Mouse (Mus musculus) forebrain, embryonic 11.5 days (tissue): ENCODE measurements around the gene Rtf2. TPM values are rescaled to one million over a fixed set of nuclear protein-coding genes. Genes with fewer than 3 reads are reported as not detected.

ENCODE experiments used
- ATAC-seq: fragments of 200-750 bp; cut with Nextera tagmentation; replicated peaks from 2 replicates; pipeline ENCODE4 v1.8.0; 2017; ENCODE audit warnings: moderate TSS enrichment; ENCODE audit not compliant: low FRiP score
- DNase-seq: peaks from one replicate; pipeline ENCODE4 v3.0.0-alpha.2; 2017; ENCODE audit warnings: low spot score
- H3K27ac ChIP-seq: fragments of 300-500 bp; sonication (generic); 2 replicates; pipeline ENCODE4 v1.5.1; 2014; ENCODE audit warnings: low read depth, low read length
- H3K27me3 ChIP-seq: fragments of 300-500 bp; sonication (generic); 2 replicates; pipeline ENCODE4 v1.6.1; 2014; ENCODE audit warnings: mild to moderate bottlenecking, low read length, mixed read lengths; ENCODE audit not compliant: control insufficient read depth, insufficient read depth
- H3K36me3 ChIP-seq: fragments of 300-500 bp; sonication (generic); 2 replicates; pipeline ENCODE4 v1.6.1; 2014; ENCODE audit warnings: mild to moderate bottlenecking, low read length, moderate library complexity, mixed read lengths; ENCODE audit not compliant: control insufficient read depth, insufficient read depth
- H3K4me1 ChIP-seq: fragments of 300-500 bp; sonication (generic); replicated peaks from 2 replicates; pipeline ENCODE4 v1.6.1; 2014; ENCODE audit warnings: low read length, mixed read lengths; ENCODE audit not compliant: control insufficient read depth, insufficient read depth
- H3K4me2 ChIP-seq: fragments of 300-500 bp; sonication (generic); 2 replicates; pipeline ENCODE4 v1.6.1; 2014; ENCODE audit warnings: low read depth, mild to moderate bottlenecking, low read length, moderate library complexity, mixed read lengths; ENCODE audit not compliant: severe bottlenecking
- H3K4me3 ChIP-seq: fragments of 300-500 bp; sonication (generic); 2 replicates; pipeline ENCODE4 v1.5.1; 2014; ENCODE audit warnings: low read depth, low read length
- H3K9ac ChIP-seq: fragments of 300-500 bp; sonication (generic); 2 replicates; pipeline ENCODE4 v1.6.1; 2014; ENCODE audit warnings: low read length
- H3K9me3 ChIP-seq: fragments of 300-500 bp; sonication (generic); 2 replicates; pipeline ENCODE4 v1.6.1; 2016; ENCODE audit warnings: low read length, mixed read lengths; ENCODE audit not compliant: control insufficient read depth
- WGBS: fragments of 180-500 bp; shearing (Covaris S2); extraction: QIAGEN DNeasy Blood & Tissue Kit; methylation state at CpG from one replicate; pipeline ENCODE4 v1.1.7; 2014; 5-methylcytosine and 5-hydroxymethylcytosine counted together
- polyA plus RNA-seq: library from polyadenylated mRNA; unstranded; fragments of >200 nt; fragmentation: Nextera tagmentation; extraction: Ambion mirVana; gene quantifications from 2 replicates; pipeline ENCODE4 v1.2.1, GENCODE M21; 2014

The Rtf2 gene
- polyA plus RNA-seq, 1 experiment from 2014 or later: 86.0 TPM

GRCm38 (mm10) chr2:172447317-172447716 is 7.0 kb downstream of the Rtf2 start:
- Histone ChIP-seq H3K9ac (no peak overlapping the region), H3K4me3 (no peak overlapping the region), H3K4me2 (no peak overlapping the region), H3K27ac (no peak overlapping the region), H3K9me3 (no peaks in the 10 kb centered on the region), H3K27me3 (no peaks in the 10 kb centered on the region), H3K36me3 (peaks cover 12% of the 10 kb centered on the region; the same call in 1 of the 2 replicates), H3K4me1 (no peaks in the 10 kb centered on the region)
- no peak for ATAC-seq
- 89% methylated on average over 6 of the region's 6 CpGs for WGBS
- no peak for DNase-seq

GRCm38 (mm10) chr2:172448329-172448728 is 8.0 kb downstream of the Rtf2 start:
- no peaks in the 10 kb centered on the region for H3K4me1 ChIP-seq
- H3K4me2 ChIP-seq: no peak overlapping the region
- no peaks in the 10 kb centered on the region for H3K27me3 ChIP-seq
- H3K27ac ChIP-seq: no peak overlapping the region
- ATAC-seq (no peak), DNase-seq (no peak)
- no peak overlapping the region for H3K9ac ChIP-seq
- H3K4me3 ChIP-seq: no peak overlapping the region
- no peaks in the 10 kb centered on the region for H3K9me3 ChIP-seq
- 90% methylated on average over 4 of the region's 4 CpGs for WGBS
- peaks cover 12% of the 10 kb centered on the region; the same call in 1 of the 2 replicates for H3K36me3 ChIP-seq

DNA sequence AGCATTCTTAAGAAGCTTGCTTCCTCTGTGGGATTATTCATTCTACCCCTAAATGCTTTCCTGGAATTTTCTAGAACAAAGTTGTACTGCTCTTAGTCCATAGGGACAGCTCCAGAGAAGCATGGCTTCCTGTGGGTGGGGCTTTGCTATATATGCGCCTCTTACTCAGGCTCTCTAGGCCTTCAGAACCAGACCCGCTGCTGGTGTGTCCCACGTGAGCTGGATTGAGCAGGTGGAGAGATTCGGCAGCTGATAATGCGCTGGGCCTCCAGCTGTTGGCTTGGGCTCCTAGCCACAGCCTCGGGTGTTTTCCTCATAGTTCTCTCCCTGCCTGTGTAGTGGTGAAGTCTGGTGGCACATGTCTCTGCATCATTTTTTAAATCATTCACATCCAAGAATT is 10.3 kb downstream of the Rtf2 start:
- Histone ChIP-seq H3K27ac (no peak overlapping the region), H3K4me3 (no peak overlapping the region), H3K4me2 (no peak overlapping the region), H3K27me3 (no peaks in the 10 kb centered on the region), H3K9ac (no peak overlapping the region), H3K4me1 (no peaks in the 10 kb centered on the region), H3K36me3 (peaks cover 12% of the 10 kb centered on the region; the same call in 1 of the 2 replicates), H3K9me3 (no peaks in the 10 kb centered on the region)
- DNase-seq (no peak), ATAC-seq (no peak)
- 90% methylated on average over 6 of the region's 6 CpGs for WGBS

GRCm38 (mm10) chr2:172452031-172452430 is 11.7 kb downstream of the Rtf2 start:
- WGBS: 91% methylated on average over 4 of the region's 4 CpGs

GRCm38 (mm10) chr2:172452458-172452857 is 12.1 kb downstream of the Rtf2 start:
- Histone ChIP-seq H3K36me3 (peaks cover 7% of the 10 kb centered on the region; the same call in 1 of the 2 replicates), H3K4me3 (no peak overlapping the region), H3K9ac (no peak overlapping the region), H3K27ac (no peak overlapping the region), H3K4me1 (no peaks in the 10 kb centered on the region), H3K27me3 (no peaks in the 10 kb centered on the region), H3K4me2 (no peak overlapping the region), H3K9me3 (no peaks in the 10 kb centered on the region)
- DNase-seq (no peak), ATAC-seq (no peak)
- 93% methylated on average over 10 of the region's 10 CpGs for WGBS

More at GRCm38 (mm10) chr2:172452031-172452430, 11.7 kb downstream of the Rtf2 start:
- Histone ChIP-seq H3K4me3 (no peak overlapping the region), H3K36me3 (peaks cover 11% of the 10 kb centered on the region; the same call in 1 of the 2 replicates), H3K9me3 (no peaks in the 10 kb centered on the region), H3K27me3 (no peaks in the 10 kb centered on the region), H3K4me2 (no peak overlapping the region), H3K27ac (no peak overlapping the region), H3K9ac (no peak overlapping the region), H3K4me1 (no peaks in the 10 kb centered on the region)
- ATAC-seq (no peak), DNase-seq (no peak)

- Histone ChIP-seq H3K4me1 (no peaks in the 10 kb centered on the region), H3K27ac (no peak within 1 kb of the TSS), H3K4me3 (no peak within 1 kb of the TSS), H3K27me3 (no peaks in the 10 kb centered on the region), H3K4me2 (no peak within 1 kb of the TSS), H3K9me3 (no peaks in the 10 kb centered on the region), H3K36me3 (no peaks in the 10 kb centered on the region), H3K9ac (no peak within 1 kb of the TSS)
- no peak for ATAC-seq
- 91% methylated on average over 11 of the region's 11 CpGs for WGBS
- DNase-seq: no peak
Observed at GRCm38 (mm10) chr2:172458496-172458895, 18.1 kb downstream of the Rtf2 start, which contains the start of gene Gcnt7. Gene Gcnt7 (minus strand): TSS chr2:172458596.

- Histone ChIP-seq H3K27me3 (no peaks in the 10 kb centered on the region), H3K27ac (no peak overlapping the region), H3K9me3 (no peaks in the 10 kb centered on the region), H3K4me1 (0 out of 2 replicates have a peak, but pooled peaks cover 2% of the 10 kb centered on the region), H3K4me3 (no peak overlapping the region), H3K4me2 (no peak overlapping the region), H3K9ac (no peak overlapping the region), H3K36me3 (no peaks in the 10 kb centered on the region; the same call in 1 of the 2 replicates)
- ATAC-seq (no peak), DNase-seq (no peak)
- WGBS: 85% methylated on average over 2 of the region's 2 CpGs
Observed at GRCm38 (mm10) chr2:172460647-172461046, 20.3 kb downstream of the Rtf2 start.

DNA sequence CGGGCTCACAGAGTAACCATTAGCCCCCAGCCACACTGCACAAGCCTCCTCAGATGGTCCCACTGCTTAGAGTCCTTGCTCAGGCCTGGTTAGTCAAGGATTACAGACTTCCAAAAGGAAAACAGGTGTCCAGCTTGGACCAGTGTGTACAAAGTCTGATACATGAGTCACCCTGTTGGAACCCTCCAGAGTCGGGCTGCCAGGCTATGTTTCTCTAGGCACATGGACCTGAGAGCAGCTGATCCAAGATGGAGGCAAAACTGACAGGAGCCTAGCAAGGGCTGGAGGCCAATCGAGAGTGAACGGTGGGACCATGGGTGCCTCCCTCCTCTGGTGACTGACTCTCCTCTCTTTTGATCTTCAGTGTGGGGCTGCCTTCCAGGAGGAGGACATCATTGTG is 22.5 kb downstream of the Rtf2 start:
- no peaks in the 10 kb centered on the region for H3K9me3 ChIP-seq
- no peak overlapping the region for H3K4me3 ChIP-seq
- DNase-seq (no peak), ATAC-seq (no peak)
- WGBS: 95% methylated on average over 4 of the region's 4 CpGs
- no peak overlapping the region for H3K4me2 ChIP-seq
- no peaks in the 10 kb centered on the region for H3K27me3 ChIP-seq
- no peaks in the 10 kb centered on the region; the same call in 1 of the 2 replicates for H3K36me3 ChIP-seq
- no peak overlapping the region for H3K27ac ChIP-seq
- H3K9ac ChIP-seq: no peak overlapping the region
- 0 out of 2 replicates have a peak, but pooled peaks cover 2% of the 10 kb centered on the region for H3K4me1 ChIP-seq

- peaks cover 6% of the 10 kb centered on the region; the same call in 1 of the 2 replicates for H3K4me1 ChIP-seq
- H3K9me3 ChIP-seq: no peaks in the 10 kb centered on the region
- H3K27me3 ChIP-seq: no peaks in the 10 kb centered on the region
- ATAC-seq: no peak
- WGBS: 87% methylated on average over 11 of the region's 11 CpGs
- H3K4me2 ChIP-seq: no peak overlapping the region
- no peak overlapping the region for H3K9ac ChIP-seq
- DNase-seq: no peak
- H3K4me3 ChIP-seq: no peak overlapping the region
- H3K36me3 ChIP-seq: no peaks in the 10 kb centered on the region; the same call in 1 of the 2 replicates
- H3K27ac ChIP-seq: no peak overlapping the region
Observed at GRCm38 (mm10) chr2:172466427-172467132, 26.2 kb downstream of the Rtf2 start.
